ENCODE assay signal across 10 mouse cellular contexts in genomic region chr1:168241316-168241715, GRCm38 (mm10).
A peak's percentile ranks its signal among the peaks of the same experiment; 100 is the strongest.
DNase-seq lines count a peak whose midpoint lies in the region; ATAC-seq and TF ChIP-seq lines count a peak whose summit lies in the region.
"Had no signal": no experiment of that assay in that cellular context is flagged by ENCODE, and none has a peak within 500 bp of the region (broad histone marks: within the 10 kb centered on the region; RNA-seq: fewer than 3 reads in every experiment).

No protein-coding gene starts in this region.

- 0 out of 4 replicates have a peak overlapping the region, but pooled peaks of 1 of the 2 experiments have one; percentile 45 for H3K27ac ChIP-seq in heart, embryonic 14.5 days (replicated peaks in 1 of 2; ENCODE audit: control insufficient read depth in 1 of 2, insufficient read depth in 1 of 2, low read depth in 2 of 2, low read length in 2 of 2)
- H3K27ac ChIP-seq in neural tube, embryonic 12.5 days = no peak overlapping the region
- no peak overlapping the region for H3K27ac ChIP-seq in neural tube, embryonic 15.5 days (replicated peaks)
- 0 out of 2 replicates have a peak overlapping the region, but pooled peaks have one; percentile 42 for H3K27ac ChIP-seq in limb, embryonic 10.5 days
- H3K27ac ChIP-seq in stomach, postnatal 0 days (replicated peaks) = 0 out of 2 replicates have a peak overlapping the region, but pooled peaks have one; percentile 13
- H3K27ac ChIP-seq: liver, embryonic 12.5 days had no signal

- no peaks in the 10 kb centered on the region for H3K27me3 ChIP-seq in heart, embryonic 14.5 days (ENCODE audit: control insufficient read depth, insufficient read depth, low read length)
- H3K27me3 ChIP-seq in neural tube, embryonic 12.5 days (replicated peaks) = no peaks in the 10 kb centered on the region
- no peaks in the 10 kb centered on the region for H3K27me3 ChIP-seq in neural tube, embryonic 15.5 days (replicated peaks)
- no peaks in the 10 kb centered on the region for H3K27me3 ChIP-seq in limb, embryonic 10.5 days (ENCODE audit: low read depth, poor library complexity, severe bottlenecking)
- no peaks in the 10 kb centered on the region for H3K27me3 ChIP-seq in stomach, postnatal 0 days (ENCODE audit: control insufficient read depth, insufficient read depth, low read length)
- H3K27me3 ChIP-seq: liver, embryonic 12.5 days had no signal

- TF ChIP-seq EP300 in stomach, postnatal 0 days (optimal IDR thresholded peaks at IDR 0.05) = no peak

- ATAC-seq in heart, embryonic 14.5 days (ENCODE audit: insufficient number of reproducible peaks, insufficient read depth, low FRiP score, low read depth) = no peak
- ATAC-seq in neural tube, embryonic 12.5 days (ENCODE audit: low FRiP score, low read depth) = no peak
- no peak for ATAC-seq in neural tube, embryonic 15.5 days (ENCODE audit: low FRiP score)
- ATAC-seq in stomach, postnatal 0 days (ENCODE audit: low FRiP score, low TSS enrichment) = no peak
- ATAC-seq: liver, embryonic 12.5 days had no signal

- no peak for DNase-seq in heart, adult 18-20 months
- DNase-seq in limb, embryonic 10.5 days (ENCODE audit: low spot score) = no peak
- DNase-seq in stomach, postnatal 0 days (ENCODE audit: low spot score) = no peak
- DNase-seq in cerebellum, adult 8-10 months = no peak
- DNase-seq in lung, postnatal 4 days = no peak
- DNase-seq: thymus, adult 2 months had no signal

- peak overlapping the region; percentile 35; the same call in 1 of the 2 replicates for H3K9ac ChIP-seq in heart, embryonic 14.5 days (ENCODE audit: low read length)
- H3K9ac ChIP-seq in neural tube, embryonic 12.5 days = no peak overlapping the region
- no peak overlapping the region for H3K9ac ChIP-seq in neural tube, embryonic 15.5 days (replicated peaks)
- H3K9ac ChIP-seq in stomach, postnatal 0 days (ENCODE audit: low read length) = no peak overlapping the region
- H3K9ac ChIP-seq: liver, embryonic 12.5 days had no signal

- peaks cover 34 to 68% of the 10 kb centered on the region in 2 experiments for H3K4me1 ChIP-seq in heart, embryonic 14.5 days (ENCODE audit: control insufficient read depth in 2 of 2, insufficient read depth in 2 of 2, low read length in 2 of 2)
- H3K4me1 ChIP-seq in neural tube, embryonic 12.5 days = peaks cover 58% of the 10 kb centered on the region
- H3K4me1 ChIP-seq in neural tube, embryonic 15.5 days = peaks cover 52% of the 10 kb centered on the region
- peaks cover 48% of the 10 kb centered on the region for H3K4me1 ChIP-seq in limb, embryonic 10.5 days
- H3K4me1 ChIP-seq in stomach, postnatal 0 days (replicated peaks; ENCODE audit: control insufficient read depth, insufficient read depth) = peaks cover 6% of the 10 kb centered on the region
- H3K4me1 ChIP-seq: liver, embryonic 12.5 days had no signal

- H3K9me3 ChIP-seq in heart, embryonic 14.5 days (ENCODE audit: control insufficient read depth, low read length) = no peaks in the 10 kb centered on the region
- H3K9me3 ChIP-seq in neural tube, embryonic 12.5 days = no peaks in the 10 kb centered on the region
- no peaks in the 10 kb centered on the region for H3K9me3 ChIP-seq in neural tube, embryonic 15.5 days (replicated peaks)
- no peaks in the 10 kb centered on the region for H3K9me3 ChIP-seq in limb, embryonic 10.5 days (replicated peaks)
- H3K9me3 ChIP-seq in stomach, postnatal 0 days (ENCODE audit: control insufficient read depth, low read length) = no peaks in the 10 kb centered on the region
- H3K9me3 ChIP-seq: liver, embryonic 12.5 days had no signal

- H3K36me3 ChIP-seq in heart, embryonic 14.5 days (ENCODE audit: control insufficient read depth, insufficient read depth, low read length) = no peaks in the 10 kb centered on the region
- no peaks in the 10 kb centered on the region for H3K36me3 ChIP-seq in neural tube, embryonic 12.5 days
- H3K36me3 ChIP-seq in neural tube, embryonic 15.5 days = no peaks in the 10 kb centered on the region
- H3K36me3 ChIP-seq in limb, embryonic 10.5 days = peaks cover 3% of the 10 kb centered on the region; the same call in 1 of the 2 replicates
- no peaks in the 10 kb centered on the region for H3K36me3 ChIP-seq in stomach, postnatal 0 days (ENCODE audit: control insufficient read depth, insufficient read depth, low read length)
- H3K36me3 ChIP-seq: liver, embryonic 12.5 days had no signal

- WGBS in heart, embryonic 14.5 days = 28% methylated on average over 7 of the region's 7 CpGs
- 27% methylated on average over 7 of the region's 7 CpGs for WGBS in neural tube, embryonic 12.5 days
- WGBS in neural tube, embryonic 15.5 days = 19% methylated on average over 7 of the region's 7 CpGs
- WGBS in limb, embryonic 10.5 days = 41% methylated on average over 7 of the region's 7 CpGs
- WGBS in stomach, postnatal 0 days = 35% methylated on average over 7 of the region's 7 CpGs

- peak overlapping the region; percentile 37 for H3K4me2 ChIP-seq in heart, embryonic 14.5 days (ENCODE audit: low read length)
- peak overlapping the region; percentile 18; the same call in 1 of the 2 replicates for H3K4me2 ChIP-seq in neural tube, embryonic 12.5 days (replicated peaks)
- H3K4me2 ChIP-seq in neural tube, embryonic 15.5 days = no peak overlapping the region
- no peak overlapping the region; the same call in 1 of the 2 replicates for H3K4me2 ChIP-seq in stomach, postnatal 0 days (replicated peaks; ENCODE audit: low read depth)
- H3K4me2 ChIP-seq: liver, embryonic 12.5 days had no signal

- TF ChIP-seq CTCF in stomach, postnatal 0 days (IDR thresholded peaks at IDR 0.05; ENCODE audit: low read depth) = no peak

- no peak overlapping the region for H3K4me3 ChIP-seq in heart, embryonic 14.5 days (ENCODE audit: control insufficient read depth in 1 of 2, insufficient read depth in 1 of 2, low read depth in 1 of 2, low read length in 2 of 2)
- no peak overlapping the region for H3K4me3 ChIP-seq in neural tube, embryonic 12.5 days
- H3K4me3 ChIP-seq in neural tube, embryonic 15.5 days (replicated peaks) = no peak overlapping the region
- H3K4me3 ChIP-seq in limb, embryonic 10.5 days = no peak overlapping the region
- no peak overlapping the region for H3K4me3 ChIP-seq in stomach, postnatal 0 days (ENCODE audit: low read depth, low read length)
- H3K4me3 ChIP-seq: liver, embryonic 12.5 days had no signal

Comparison
In these comparisons a context has a peak if more than half of its experiments do, and no peak if none do; other contexts are left out.
1. H3K4me2 ChIP-seq: peak in heart, embryonic 14.5 days (single experiment) and neural tube, embryonic 12.5 days (single experiment); none in neural tube, embryonic 15.5 days (single experiment) and stomach, postnatal 0 days (single experiment).
2. H3K27ac ChIP-seq: peak in limb, embryonic 10.5 days (single experiment) and stomach, postnatal 0 days (single experiment); none in neural tube, embryonic 12.5 days (single experiment) and neural tube, embryonic 15.5 days (single experiment).